Mouse (Mus musculus) limb, embryonic 15.5 days (tissue): ENCODE measurements around the gene Mup9. TPM values are rescaled to one million over a fixed set of nuclear protein-coding genes. Genes with fewer than 3 reads are reported as not detected.
"Not testable (repeated sequence)": the region's sequence is repeated elsewhere in the genome, so short reads cannot be mapped to it uniquely, and the experiment has no call there.

ENCODE experiments used
- ATAC-seq: fragments of 200-750 bp; cut with Nextera tagmentation; 2 replicates; pipeline ENCODE4 v1.8.0; 2017; ENCODE audit warnings: low read depth, moderate TSS enrichment; ENCODE audit not compliant: insufficient number of reproducible peaks, low FRiP score, low TSS enrichment
- H3K27ac ChIP-seq: fragments of 300-500 bp; sonication (generic); 2 replicates; pipeline ENCODE4 v1.5.1; 2015; ENCODE audit warnings: moderate library complexity, mild to moderate bottlenecking, inconsistent platforms
- H3K27me3 ChIP-seq: fragments of 300-500 bp; sonication (generic); 2 replicates; pipeline ENCODE4 v1.6.1; 2015; ENCODE audit warnings: inconsistent platforms
- H3K36me3 ChIP-seq: fragments of 300-500 bp; sonication (generic); 2 replicates; pipeline ENCODE4 v1.6.1; 2015; ENCODE audit warnings: inconsistent platforms
- H3K4me1 ChIP-seq: fragments of 300-500 bp; sonication (generic); 2 replicates; pipeline ENCODE4 v1.6.1; 2015; ENCODE audit warnings: inconsistent platforms
- H3K4me2 ChIP-seq: fragments of 300-500 bp; sonication (generic); 2 replicates; pipeline ENCODE4 v1.6.1; 2015; ENCODE audit warnings: mild to moderate bottlenecking, inconsistent platforms
- H3K4me3 ChIP-seq: fragments of 300-500 bp; sonication (generic); 2 replicates; pipeline ENCODE4 v1.5.1; 2015; ENCODE audit warnings: mild to moderate bottlenecking, inconsistent platforms
- H3K9ac ChIP-seq: fragments of 300-500 bp; sonication (generic); 2 replicates; pipeline ENCODE4 v1.6.1; 2015; ENCODE audit warnings: inconsistent platforms
- H3K9me3 ChIP-seq: fragments of 300-500 bp; sonication (generic); 2 replicates; pipeline ENCODE4 v1.6.1; 2016; ENCODE audit warnings: inconsistent platforms
- WGBS: fragments of 180-500 bp; shearing (Covaris S2); methylation state at CpG from one replicate; pipeline ENCODE4 v1.1.7; 2015; 5-methylcytosine and 5-hydroxymethylcytosine counted together
- polyA plus RNA-seq: library from polyadenylated mRNA; unstranded; fragments of >200 nt; fragmentation: Nextera tagmentation; extraction: Ambion mirVana; gene quantifications from 2 replicates; pipeline ENCODE4 v1.2.1, GENCODE M21; 2015

Gene Mup9
- polyA plus RNA-seq, result 3.9 and 7.6 TPM in 2 replicates

DNA sequence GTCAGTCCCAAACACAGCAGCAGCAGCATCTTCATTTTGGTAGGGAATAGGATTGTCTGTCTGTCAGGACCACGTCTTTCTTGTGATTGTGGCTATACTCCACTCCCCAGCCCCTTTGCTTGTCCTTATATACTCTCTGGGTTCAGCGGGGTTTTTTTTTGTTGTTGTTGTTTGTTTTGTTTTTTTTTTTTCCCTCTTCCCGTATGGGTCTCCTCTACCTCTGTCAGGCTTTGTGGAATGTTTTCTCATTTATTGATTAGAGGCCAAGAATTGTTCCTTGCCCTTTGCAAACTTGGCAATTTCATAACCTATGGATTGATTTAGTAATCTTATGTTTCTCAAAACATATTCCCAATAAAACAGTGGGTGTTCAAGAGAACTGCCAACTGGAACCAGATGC is at the start of gene Mup9:
Gene Mup9, minus strand, starts transcription at position 101 of the 400 bp plus-strand sequence.
- not testable (repeated sequence) for H3K9me3 ChIP-seq, H3K4me2 ChIP-seq, H3K36me3 ChIP-seq, ATAC-seq, H3K4me1 ChIP-seq, H3K4me3 ChIP-seq, H3K27me3 ChIP-seq, H3K27ac ChIP-seq, H3K9ac ChIP-seq
- WGBS, result 78% methylated on average over 3 of the region's 3 CpGs

Other genes with a start within 250 kb of the Mup9 start
- 0.55 and 1.1 TPM in 2 replicates for gene Mup8, start 199.4 kb downstream of the Mup9 start, polyA plus RNA-seq
- gene Mup1, start 80.0 kb upstream of the Mup9 start, polyA plus RNA-seq, result 0.73 and 2.0 TPM in 2 replicates
- 1.6 and 1.9 TPM in 2 replicates for gene Mup10, start 160.2 kb upstream of the Mup9 start, polyA plus RNA-seq
- 0.29 and 0.87 TPM in 2 replicates for gene Mup11, start 240.5 kb upstream of the Mup9 start, polyA plus RNA-seq